Mouse (Mus musculus) midbrain, postnatal 0 days (tissue): ENCODE results near the gene Yars. TPM values are rescaled to one million over a fixed set of nuclear protein-coding genes. Genes with fewer than 3 reads are reported as not detected.

Source experiments
- ATAC-seq: fragments of 200-750 bp; cut with Nextera tagmentation; 2 replicates; pipeline ENCODE4 v1.8.0; 2017; ENCODE audit warnings: moderate number of reproducible peaks, mild to moderate bottlenecking, moderate TSS enrichment, moderate library complexity; ENCODE audit not compliant: low FRiP score
- DNase-seq: peaks from one replicate; pipeline ENCODE4 v3.0.0-alpha.2; 2015; ENCODE audit warnings: low spot score
- H3K27ac ChIP-seq: fragments of 300-500 bp; sonication (generic); 2 replicates; pipeline ENCODE4 v1.5.1; 2014; ENCODE audit warnings: low read depth, mild to moderate bottlenecking, low read length, mixed read lengths
- H3K27me3 ChIP-seq: fragments of 300-500 bp; sonication (generic); 2 replicates; pipeline ENCODE4 v1.6.1; 2014; ENCODE audit warnings: low read length, control low read depth, mixed read lengths; ENCODE audit not compliant: insufficient read depth
- H3K36me3 ChIP-seq: fragments of 300-500 bp; sonication (generic); 2 replicates; pipeline ENCODE4 v1.6.1; 2014; ENCODE audit warnings: low read length, control low read depth, mixed read lengths; ENCODE audit not compliant: insufficient read depth
- H3K4me1 ChIP-seq: fragments of 300-500 bp; sonication (generic); 2 replicates; pipeline ENCODE4 v1.6.1; 2014; ENCODE audit warnings: mild to moderate bottlenecking, control low read depth, antibody characterized with exemption, low read length, mixed read lengths; ENCODE audit not compliant: insufficient read depth
- H3K4me2 ChIP-seq: fragments of 300-500 bp; sonication (generic); 2 replicates; pipeline ENCODE4 v1.6.1; 2014; ENCODE audit warnings: low read depth, mild to moderate bottlenecking, low read length, mixed read lengths; ENCODE audit not compliant: poor library complexity, severe bottlenecking
- H3K4me3 ChIP-seq: fragments of 300-500 bp; sonication (generic); 2 replicates; pipeline ENCODE4 v1.5.1; 2014; ENCODE audit warnings: low read depth, mild to moderate bottlenecking, low read length, moderate library complexity
- H3K9ac ChIP-seq: fragments of 300-500 bp; sonication (generic); replicated peaks from 2 replicates; pipeline ENCODE4 v1.6.1; 2014; ENCODE audit warnings: mild to moderate bottlenecking, low read length, moderate library complexity, mixed read lengths; ENCODE audit not compliant: poor library complexity, severe bottlenecking
- H3K9me3 ChIP-seq: fragments of 300-500 bp; sonication (generic); 2 replicates; pipeline ENCODE4 v1.6.1; 2016; ENCODE audit warnings: low read length, control low read depth
- CTCF ChIP-seq: IDR thresholded peaks from 2 replicates; pipeline ENCODE4 v1.5.1; 2016; ENCODE audit warnings: antibody characterized with exemption, mild to moderate bottlenecking
- WGBS: fragments of 180-500 bp; shearing (Covaris S2); extraction: QIAGEN DNeasy Blood & Tissue Kit; methylation state at CpG from one replicate; pipeline ENCODE4 v1.1.7; 2014; 5-methylcytosine and 5-hydroxymethylcytosine counted together
- polyA plus RNA-seq: library from polyadenylated mRNA; unstranded; fragments of >200 nt; fragmentation: Nextera tagmentation; extraction: Ambion mirVana; gene quantifications from 2 replicates; pipeline ENCODE4 v1.2.1, GENCODE M21; 2015
- total RNA-seq: library from RNA; depleted of rRNA; stranded (reverse); fragments of >200 nt; gene quantifications from 2 replicates; pipeline ENCODE4 v1.2.3, GENCODE M21; 2014

The Yars gene
- total and polyA plus RNA-seq, 2 experiments from 2014 or later = 66.8 to 111 TPM

DNA sequence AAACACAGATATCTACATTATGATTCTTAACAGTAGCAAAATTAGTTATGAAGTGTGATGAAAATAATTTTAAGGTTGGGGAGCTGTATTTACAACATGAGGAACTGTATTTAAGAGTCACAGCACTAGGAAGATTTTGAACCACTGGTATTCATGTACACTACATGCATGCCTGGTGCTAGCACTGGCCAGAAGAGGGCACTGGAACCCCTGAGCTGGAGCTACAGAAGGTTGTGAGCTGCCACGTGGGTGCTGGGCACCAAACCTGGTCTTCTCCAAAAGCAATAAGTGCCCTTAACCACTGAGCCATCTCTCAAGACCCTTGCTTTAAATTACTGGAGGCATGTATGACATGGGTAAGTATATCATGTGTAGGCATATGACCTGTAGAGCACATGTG lies 17.0 kb upstream of the Yars start:
- H3K4me2 ChIP-seq = no peak overlapping the region
- H3K4me1 ChIP-seq = no peaks in the 10 kb centered on the region
- H3K27me3 ChIP-seq = no peaks in the 10 kb centered on the region
- H3K27ac ChIP-seq = no peak overlapping the region
- DNase-seq (no peak), ATAC-seq (no peak)
- no peaks in the 10 kb centered on the region for H3K9me3 ChIP-seq
- H3K36me3 ChIP-seq = peaks cover 22% of the 10 kb centered on the region
- TF ChIP-seq CTCF = peak; percentile 40
- no peak overlapping the region for H3K4me3 ChIP-seq
- WGBS = 77% methylated on average over 1 of the region's 1 CpGs
- H3K9ac ChIP-seq = no peak overlapping the region

DNA sequence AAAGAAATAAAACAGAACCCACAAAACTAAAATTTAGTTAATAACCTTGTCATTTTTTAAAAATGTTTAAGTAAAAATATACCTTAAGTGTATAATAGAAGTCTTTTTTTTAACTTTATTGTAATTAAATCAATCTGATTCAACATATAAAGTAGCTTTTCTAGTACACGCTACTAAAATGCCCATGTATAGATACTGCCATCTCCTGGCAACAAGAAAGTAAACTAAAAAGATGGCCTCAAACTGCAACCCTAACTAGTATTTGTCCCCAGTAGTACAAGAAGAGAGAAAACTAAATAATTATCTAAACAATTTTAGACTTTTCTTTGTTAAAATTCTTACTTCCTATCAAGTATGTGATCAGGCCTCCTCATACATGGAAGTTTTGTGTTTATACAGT lies 10.0 kb upstream of the Yars start:
- Histone ChIP-seq H3K4me3 (no peak overlapping the region), H3K4me2 (no peak overlapping the region), H3K9me3 (no peaks in the 10 kb centered on the region), H3K27ac (no peak overlapping the region), H3K9ac (no peak overlapping the region), H3K36me3 (peaks cover 22% of the 10 kb centered on the region; the same call in 1 of the 2 replicates), H3K27me3 (no peaks in the 10 kb centered on the region), H3K4me1 (no peaks in the 10 kb centered on the region)
- WGBS = 21% methylated on average over 1 of the region's 1 CpGs
- peak; percentile 66 for TF ChIP-seq CTCF
- ATAC-seq (no peak), DNase-seq (peak; percentile 46)

DNA sequence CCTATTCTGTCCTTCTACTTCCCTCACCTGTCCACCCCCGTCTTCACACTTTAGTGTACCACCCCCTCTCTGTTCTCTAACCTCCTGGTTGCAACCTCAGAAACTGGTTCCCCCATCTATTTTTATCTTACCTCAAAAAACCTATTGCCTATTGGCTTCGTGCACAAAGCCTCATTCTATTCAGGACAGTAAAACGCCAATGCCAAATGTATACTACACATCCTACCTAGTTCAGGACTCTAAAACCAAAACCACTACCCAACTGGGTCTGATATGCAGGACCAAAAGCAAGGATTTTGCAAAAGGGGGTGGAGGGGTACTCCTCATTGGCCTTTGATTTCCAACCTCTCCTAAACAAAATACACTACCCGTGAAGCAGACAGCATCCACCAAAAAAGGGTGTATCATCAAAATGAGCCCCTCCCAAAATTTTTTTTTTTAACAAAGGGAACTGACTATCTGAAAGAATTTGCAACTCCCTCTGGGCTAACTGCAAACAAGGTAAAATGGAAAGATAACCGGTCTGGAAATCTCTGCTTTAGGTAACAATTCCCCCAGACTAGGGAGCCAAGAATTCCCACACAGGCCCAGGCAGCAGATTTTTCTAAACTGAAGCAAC lies 1.4 kb upstream of the Yars start:
- Histone ChIP-seq H3K4me1 (peaks cover 8% of the 10 kb centered on the region; the same call in 1 of the 2 replicates), H3K4me2 (peak overlapping the region; percentile 73), H3K9me3 (no peaks in the 10 kb centered on the region), H3K9ac (peak overlapping the region; percentile 91), H3K4me3 (peak overlapping the region; percentile 88), H3K27me3 (no peaks in the 10 kb centered on the region), H3K27ac (peak overlapping the region; percentile 90; the same call in 1 of the 2 replicates), H3K36me3 (no peaks in the 10 kb centered on the region)
- DNase-seq (no peak), ATAC-seq (no peak)
- TF ChIP-seq CTCF = no peak
- 37% methylated on average over 5 of the region's 5 CpGs for WGBS

DNA sequence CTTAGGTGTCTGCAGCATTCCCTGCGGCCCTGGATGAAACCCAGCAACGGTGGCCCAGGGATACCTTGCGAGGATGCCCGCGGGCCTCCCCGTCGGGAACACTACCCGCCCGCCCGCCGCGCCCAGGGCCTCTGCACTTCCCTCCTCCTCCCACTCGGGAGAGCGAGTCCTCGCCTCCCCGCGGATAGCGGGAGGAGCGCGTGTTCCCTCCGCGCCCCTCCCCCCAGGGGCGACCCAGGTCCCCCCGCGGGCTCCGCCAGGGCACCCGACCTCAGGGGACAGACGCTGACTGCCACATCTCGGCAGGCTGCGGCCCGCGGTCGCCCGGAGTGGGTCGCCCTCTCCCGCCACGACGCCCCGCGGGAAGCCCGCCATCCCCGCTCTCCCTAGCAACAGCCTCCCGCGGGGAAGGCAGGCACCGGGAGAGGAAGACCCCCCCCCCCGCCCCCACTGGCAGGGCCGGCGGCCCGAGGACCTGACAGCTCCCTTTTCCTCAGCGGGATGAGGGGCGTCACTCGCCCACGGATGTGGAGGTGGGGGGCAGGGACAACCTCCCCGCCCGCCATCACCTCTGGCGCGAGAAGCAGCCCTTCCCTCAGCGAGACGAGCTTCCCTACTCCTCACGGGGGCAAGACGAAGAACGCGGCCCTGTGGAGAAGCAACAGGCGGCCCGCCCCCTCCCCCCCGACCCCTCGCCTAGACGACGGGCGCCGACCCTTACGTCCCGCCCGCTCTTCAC lies 588 bp upstream of the Yars start:
- peak overlapping the region; percentile 88 for H3K4me3 ChIP-seq
- DNase-seq = peak; percentile 54
- TF ChIP-seq CTCF = 0 out of 2 replicates have a peak, but pooled peaks have one; percentile 0

DNA sequence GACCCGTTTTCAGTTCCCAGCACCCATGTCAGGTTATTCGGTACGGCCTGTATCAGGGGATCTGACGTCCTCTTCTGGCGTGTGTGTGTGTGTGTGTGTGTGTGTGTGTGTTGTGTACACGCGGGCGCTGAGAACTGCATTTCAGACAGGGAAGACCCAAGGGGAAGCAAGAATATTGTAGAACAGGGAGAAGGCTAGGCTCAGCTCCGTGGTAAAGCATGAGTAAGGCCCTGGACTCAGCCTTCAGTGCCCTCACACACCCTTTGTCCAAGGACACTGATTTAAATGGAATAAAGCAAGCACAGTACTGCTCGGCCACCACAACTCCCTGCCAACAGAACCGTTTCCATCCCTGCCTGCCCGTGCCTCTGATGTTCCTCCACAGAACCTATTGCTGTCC lies 978 bp downstream of the Yars start:
- WGBS = 5% methylated on average over 12 of the region's 12 CpGs
- TF ChIP-seq CTCF = no peak
- Histone ChIP-seq H3K36me3 (no peaks in the 10 kb centered on the region), H3K4me3 (peak overlapping the region; percentile 88), H3K27me3 (no peaks in the 10 kb centered on the region), H3K4me1 (peaks cover 8% of the 10 kb centered on the region; the same call in 1 of the 2 replicates), H3K9ac (peak overlapping the region; percentile 81), H3K4me2 (peak overlapping the region; percentile 81), H3K9me3 (no peaks in the 10 kb centered on the region), H3K27ac (peak overlapping the region; percentile 90)
- ATAC-seq (no peak), DNase-seq (peak; percentile 27)

More for the DNA sequence above, 588 bp upstream of the Yars start:
- WGBS = under 1% methylated on average over 37 of the region's 74 CpGs
- Histone ChIP-seq H3K4me2 (peak overlapping the region; percentile 73), H3K27me3 (no peaks in the 10 kb centered on the region), H3K9me3 (no peaks in the 10 kb centered on the region), H3K36me3 (no peaks in the 10 kb centered on the region), H3K9ac (peak overlapping the region; percentile 91), H3K27ac (peak overlapping the region; percentile 90), H3K4me1 (peaks cover 8% of the 10 kb centered on the region; the same call in 1 of the 2 replicates)
- ATAC-seq = peak; percentile 76

DNA sequence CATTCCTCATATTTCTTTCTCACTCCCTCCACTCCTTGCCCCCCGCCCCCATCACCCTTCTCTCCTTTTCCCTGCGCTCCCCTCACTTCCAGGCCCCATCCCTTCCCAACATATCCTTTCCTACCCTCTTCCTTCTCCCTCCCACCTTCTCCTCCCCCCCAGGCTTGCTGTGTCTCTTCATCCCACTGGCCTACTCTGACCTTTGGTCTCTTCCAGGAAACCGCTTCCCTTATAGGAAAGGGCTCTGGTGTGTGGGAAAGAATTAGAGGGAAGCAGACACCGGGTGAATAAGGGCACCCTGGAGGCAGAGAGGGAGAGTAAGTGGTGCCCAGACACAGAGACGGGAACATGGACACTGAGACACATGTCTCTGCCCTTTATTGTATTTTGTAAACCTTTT lies 2.1 kb downstream of the Yars start:
- H3K4me2 ChIP-seq = no peak overlapping the region

More for the DNA sequence above, 2.1 kb downstream of the Yars start:
- 77% methylated on average over 5 of the region's 5 CpGs for WGBS
- Histone ChIP-seq H3K9me3 (no peaks in the 10 kb centered on the region), H3K36me3 (peaks cover 6% of the 10 kb centered on the region), H3K27me3 (no peaks in the 10 kb centered on the region), H3K4me3 (no peak overlapping the region), H3K27ac (no peak overlapping the region), H3K4me1 (peaks cover 8% of the 10 kb centered on the region; the same call in 1 of the 2 replicates), H3K9ac (no peak overlapping the region)
- TF ChIP-seq CTCF = no peak
- ATAC-seq = no peak
- DNase-seq = no peak
